Mouse (Mus musculus): ENCODE measurements around the gene Gpr75.

Gpr75 gene

DNA sequence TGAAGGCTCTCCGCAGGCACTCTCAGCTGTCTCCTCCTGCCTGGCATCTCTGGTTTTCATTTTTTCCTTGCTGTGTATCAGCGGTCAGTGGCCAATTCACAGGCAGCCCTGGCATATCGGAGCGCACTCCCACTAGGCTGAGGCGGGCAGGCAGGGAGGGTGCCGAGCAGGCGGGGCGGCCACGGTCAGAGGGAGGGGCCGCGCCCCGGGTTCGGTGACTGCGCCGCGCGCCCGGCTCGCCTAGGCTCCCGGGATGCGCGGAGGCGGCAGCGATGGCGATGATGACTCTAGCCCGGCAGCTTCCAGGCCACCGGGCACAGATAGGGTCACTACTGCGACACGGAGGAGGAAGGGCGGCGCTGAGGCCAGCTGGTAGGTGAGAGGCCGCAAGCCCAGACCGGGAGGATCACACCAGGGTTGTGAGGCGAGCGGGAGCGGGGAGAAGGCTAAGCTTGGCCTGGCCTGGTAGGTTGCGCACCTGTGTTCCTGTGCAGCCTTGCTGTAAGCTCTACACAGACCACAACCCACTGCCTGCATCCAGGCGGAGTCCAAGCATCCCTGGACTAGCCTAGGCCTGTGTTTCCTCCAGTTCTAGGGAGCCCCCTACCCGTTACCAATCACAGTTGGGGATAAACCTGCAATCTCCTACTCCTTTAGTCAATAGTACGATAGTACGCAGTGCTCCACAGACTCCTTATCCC is at the start of gene Gpr75, which contains the start of gene Asb3:
Gene Gpr75, plus strand, starts transcription at position 188 of the 701 bp plus-strand sequence.
Gene Asb3, plus strand, starts transcription at position 246 of the 701 bp plus-strand sequence.
- Histone ChIP-seq H3K36me3 (ENCODE audit: insufficient read depth, low read length) (peaks cover under 1% of the 10 kb centered on the region; the same call in 1 of the 2 replicates), H3K27me3 (ENCODE audit: insufficient read depth, low read length) (peaks cover 3% of the 10 kb centered on the region; the same call in 1 of the 2 replicates)
- TF ChIP-seq NANOG (IDR thresholded peaks at IDR 0.05; ENCODE audit: borderline replicate concordance, low read length) (no peak), POU5F1 (IDR thresholded peaks at IDR 0.05; ENCODE audit: borderline replicate concordance, low read length) (no peak), CTCF (conservative IDR thresholded peaks at IDR 0.05; ENCODE audit: low read length) (no peak)

DNA sequence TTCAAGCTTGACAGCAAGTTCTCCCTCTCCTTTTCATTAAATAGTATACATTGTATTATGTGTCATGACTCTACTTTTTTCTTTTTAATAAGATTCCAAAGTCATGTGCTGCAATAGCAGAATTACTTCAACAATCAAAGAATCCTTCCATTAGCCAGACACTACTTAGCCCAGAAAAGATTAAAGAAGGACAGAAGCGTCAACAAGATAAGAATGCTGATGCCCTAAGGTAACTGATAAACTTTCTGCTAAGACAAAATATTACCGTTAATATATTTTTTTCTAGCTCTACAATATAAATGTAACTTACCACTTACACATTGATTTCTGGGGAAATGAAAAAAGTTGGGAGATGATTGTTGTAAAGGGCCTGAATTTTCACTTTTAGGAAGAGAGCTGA is 46.4 kb upstream of the Gpr75 start:
- Histone ChIP-seq H3K27me3 (ENCODE audit: insufficient read depth, low read length) (no peaks in the 10 kb centered on the region), H3K4me3 (replicated peaks; ENCODE audit: low read length) (no peak overlapping the region), H3K9me3 (ENCODE audit: low read length) (no peaks in the 10 kb centered on the region), H3K36me3 (ENCODE audit: insufficient read depth, low read length) (peaks cover 84% of the 10 kb centered on the region), H3K4me1 (replicated peaks; ENCODE audit: low read depth, low read length) (no peaks in the 10 kb centered on the region)
- TF ChIP-seq POU5F1 (IDR thresholded peaks at IDR 0.05; ENCODE audit: borderline replicate concordance, low read length) (no peak), NANOG (IDR thresholded peaks at IDR 0.05; ENCODE audit: borderline replicate concordance, low read length) (no peak), CTCF (conservative IDR thresholded peaks at IDR 0.05; ENCODE audit: low read length) (no peak)

More for the DNA sequence above, at the start of gene Gpr75, which contains the start of gene Asb3:
- Histone ChIP-seq H3K4me1 (replicated peaks; ENCODE audit: low read depth, low read length) (peaks cover 11% of the 10 kb centered on the region; the same call in 1 of the 2 replicates), H3K9me3 (ENCODE audit: low read length) (no peaks in the 10 kb centered on the region), H3K4me3 (replicated peaks; ENCODE audit: low read length) (peak within 1 kb of the TSS; percentile 87)

DNA sequence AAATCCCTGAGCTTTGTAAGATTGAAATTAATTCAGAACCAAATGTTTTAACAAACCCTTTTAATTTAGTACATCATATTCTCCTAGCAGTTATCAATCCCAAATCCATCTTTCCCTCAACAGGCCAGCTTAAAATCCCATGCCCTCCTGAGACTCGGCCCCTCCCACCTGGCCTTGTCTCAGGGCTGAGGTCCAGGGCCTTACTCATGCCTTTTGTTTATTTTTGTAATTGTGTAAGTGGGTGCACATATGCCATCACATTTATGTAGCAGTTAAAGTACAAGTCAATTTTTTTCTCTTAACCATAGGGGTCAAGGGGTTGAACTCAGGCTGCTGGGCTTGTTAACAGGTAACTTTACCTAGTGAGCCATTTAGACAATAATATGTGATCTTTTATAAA is 40.8 kb upstream of the Gpr75 start:
- Histone ChIP-seq H3K4me3 (replicated peaks; ENCODE audit: low read length) (no peak overlapping the region), H3K9me3 (ENCODE audit: low read length) (no peaks in the 10 kb centered on the region), H3K4me1 (replicated peaks; ENCODE audit: low read depth, low read length) (no peaks in the 10 kb centered on the region), H3K36me3 (ENCODE audit: insufficient read depth, low read length) (peaks cover 75% of the 10 kb centered on the region), H3K27me3 (ENCODE audit: insufficient read depth, low read length) (no peaks in the 10 kb centered on the region)
- TF ChIP-seq POU5F1 (IDR thresholded peaks at IDR 0.05; ENCODE audit: borderline replicate concordance, low read length) (no peak), CTCF (conservative IDR thresholded peaks at IDR 0.05; ENCODE audit: low read length) (no peak), NANOG (IDR thresholded peaks at IDR 0.05; ENCODE audit: borderline replicate concordance, low read length) (no peak)

DNA sequence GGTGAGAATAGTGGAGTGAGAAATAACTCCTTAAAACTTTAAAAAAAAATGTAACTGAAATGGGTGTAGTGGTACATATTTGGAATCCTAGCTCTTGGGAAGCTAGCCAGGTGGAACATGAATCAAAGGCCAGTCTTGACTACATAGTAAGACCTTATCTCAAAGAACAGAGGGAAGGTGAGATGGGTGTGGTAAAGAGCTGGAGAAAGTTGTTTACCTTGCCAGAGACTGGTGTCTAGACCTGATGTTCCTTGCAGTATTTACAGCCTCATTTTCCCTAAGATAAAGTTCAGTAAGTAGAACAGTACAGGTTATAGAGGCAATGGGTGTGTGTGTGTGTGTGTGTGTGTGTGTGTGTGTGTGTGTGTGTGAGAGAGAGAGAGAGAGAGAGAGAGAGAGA is 12.7 kb upstream of the Gpr75 start:
- no peak for TF ChIP-seq CTCF (conservative IDR thresholded peaks at IDR 0.05; ENCODE audit: low read length)
- TF ChIP-seq NANOG (IDR thresholded peaks at IDR 0.05; ENCODE audit: borderline replicate concordance, low read length): no peak
- TF ChIP-seq POU5F1 (IDR thresholded peaks at IDR 0.05; ENCODE audit: borderline replicate concordance, low read length): no peak
- Histone ChIP-seq H3K4me1 (replicated peaks; ENCODE audit: low read depth, low read length) (no peaks in the 10 kb centered on the region), H3K4me3 (replicated peaks; ENCODE audit: low read length) (no peak overlapping the region), H3K27me3 (ENCODE audit: insufficient read depth, low read length) (no peaks in the 10 kb centered on the region), H3K36me3 (ENCODE audit: insufficient read depth, low read length) (peaks cover 59% of the 10 kb centered on the region), H3K9me3 (ENCODE audit: low read length) (no peaks in the 10 kb centered on the region)

DNA sequence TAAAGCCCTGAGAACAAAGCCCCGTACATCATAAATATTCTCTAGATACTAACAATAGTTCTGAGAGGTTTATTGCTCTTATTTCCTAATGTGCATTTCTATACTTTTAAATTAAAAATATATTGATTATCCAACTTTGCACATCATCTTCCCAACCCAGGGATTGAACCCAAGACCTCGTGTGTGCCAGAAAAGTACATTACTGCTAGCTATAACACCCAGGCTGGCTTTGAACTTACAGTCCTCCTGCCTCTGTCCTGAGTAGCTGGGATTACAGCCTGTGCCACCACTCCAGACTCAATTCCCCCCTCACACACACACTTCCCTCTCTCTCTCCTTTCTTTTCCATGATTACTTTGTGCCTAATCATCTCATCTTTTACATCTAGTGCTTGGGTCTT is 3.0 kb downstream of the Gpr75 start:
- Histone ChIP-seq H3K4me1 (replicated peaks; ENCODE audit: low read depth, low read length) (peaks cover 11% of the 10 kb centered on the region; the same call in 1 of the 2 replicates), H3K36me3 (ENCODE audit: insufficient read depth, low read length) (no peaks in the 10 kb centered on the region), H3K27me3 (ENCODE audit: insufficient read depth, low read length) (peaks cover 7% of the 10 kb centered on the region; the same call in 1 of the 2 replicates), H3K9me3 (ENCODE audit: low read length) (no peaks in the 10 kb centered on the region), H3K4me3 (replicated peaks; ENCODE audit: low read length) (no peak overlapping the region)
- no peak for TF ChIP-seq POU5F1 (IDR thresholded peaks at IDR 0.05; ENCODE audit: borderline replicate concordance, low read length)
- TF ChIP-seq NANOG (IDR thresholded peaks at IDR 0.05; ENCODE audit: borderline replicate concordance, low read length): no peak
- no peak for TF ChIP-seq CTCF (conservative IDR thresholded peaks at IDR 0.05; ENCODE audit: low read length)

DNA sequence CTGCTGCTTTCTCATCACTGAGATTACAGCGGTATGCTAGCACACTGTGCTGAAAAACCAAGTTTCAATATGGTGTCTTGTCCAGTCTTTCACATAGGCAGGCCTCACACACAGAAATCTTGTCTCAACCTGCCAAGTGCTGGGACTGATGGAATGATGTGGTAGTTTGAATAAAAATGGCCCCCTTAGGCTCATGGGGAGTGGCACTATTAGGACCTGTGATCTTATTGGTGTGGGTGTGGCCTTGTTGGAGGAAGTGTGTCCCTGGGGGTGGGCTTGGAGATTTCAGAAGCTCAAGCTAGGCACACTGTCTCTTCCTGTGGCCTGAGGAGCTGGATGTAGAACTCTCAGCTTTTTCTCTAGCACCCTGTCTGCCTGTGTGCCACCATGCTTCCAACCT is 11.0 kb downstream of the Gpr75 start:
- Histone ChIP-seq H3K36me3 (ENCODE audit: insufficient read depth, low read length) (no peaks in the 10 kb centered on the region), H3K9me3 (ENCODE audit: low read length) (peaks cover 7% of the 10 kb centered on the region; the same call in 1 of the 2 replicates), H3K4me3 (replicated peaks; ENCODE audit: low read length) (no peak overlapping the region), H3K27me3 (ENCODE audit: insufficient read depth, low read length) (0 out of 2 replicates have a peak, but pooled peaks cover 3% of the 10 kb centered on the region), H3K4me1 (replicated peaks; ENCODE audit: low read depth, low read length) (no peaks in the 10 kb centered on the region; the same call in 1 of the 2 replicates)
- no peak for TF ChIP-seq POU5F1 (IDR thresholded peaks at IDR 0.05; ENCODE audit: borderline replicate concordance, low read length)
- no peak for TF ChIP-seq NANOG (IDR thresholded peaks at IDR 0.05; ENCODE audit: borderline replicate concordance, low read length)
- TF ChIP-seq CTCF (conservative IDR thresholded peaks at IDR 0.05; ENCODE audit: low read length): no peak

DNA sequence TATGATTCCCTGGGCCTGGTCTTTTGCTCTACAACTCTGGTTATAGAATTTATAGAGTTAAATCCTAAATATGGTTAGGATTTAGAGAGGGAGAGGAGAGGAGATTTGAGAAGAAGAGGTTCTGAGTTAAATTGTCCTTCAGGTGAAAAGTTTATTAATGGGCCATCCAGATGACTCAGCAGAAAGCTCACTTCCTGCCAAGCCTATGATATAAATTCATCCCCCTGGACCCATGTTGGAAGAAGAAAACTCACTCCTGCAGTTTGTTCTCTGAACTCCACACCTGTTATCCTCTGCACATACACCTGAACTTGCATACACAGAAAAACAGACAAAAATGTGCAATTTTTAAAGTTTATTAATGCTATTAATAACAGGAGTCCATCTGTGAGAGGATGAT is 14.2 kb downstream of the Gpr75 start:
- no peaks in the 10 kb centered on the region for H3K36me3 ChIP-seq (ENCODE audit: insufficient read depth, low read length)
- peaks cover 7% of the 10 kb centered on the region; the same call in 1 of the 2 replicates for H3K9me3 ChIP-seq (ENCODE audit: low read length)
- no peaks in the 10 kb centered on the region for H3K27me3 ChIP-seq (ENCODE audit: insufficient read depth, low read length)
- TF ChIP-seq CTCF (conservative IDR thresholded peaks at IDR 0.05; ENCODE audit: low read length): no peak
- TF ChIP-seq NANOG (IDR thresholded peaks at IDR 0.05; ENCODE audit: borderline replicate concordance, low read length): no peak
- no peak for TF ChIP-seq POU5F1 (IDR thresholded peaks at IDR 0.05; ENCODE audit: borderline replicate concordance, low read length)
- H3K4me1 ChIP-seq (replicated peaks; ENCODE audit: low read depth, low read length): no peaks in the 10 kb centered on the region; the same call in 1 of the 2 replicates
- H3K4me3 ChIP-seq (replicated peaks; ENCODE audit: low read length): no peak overlapping the region

DNA sequence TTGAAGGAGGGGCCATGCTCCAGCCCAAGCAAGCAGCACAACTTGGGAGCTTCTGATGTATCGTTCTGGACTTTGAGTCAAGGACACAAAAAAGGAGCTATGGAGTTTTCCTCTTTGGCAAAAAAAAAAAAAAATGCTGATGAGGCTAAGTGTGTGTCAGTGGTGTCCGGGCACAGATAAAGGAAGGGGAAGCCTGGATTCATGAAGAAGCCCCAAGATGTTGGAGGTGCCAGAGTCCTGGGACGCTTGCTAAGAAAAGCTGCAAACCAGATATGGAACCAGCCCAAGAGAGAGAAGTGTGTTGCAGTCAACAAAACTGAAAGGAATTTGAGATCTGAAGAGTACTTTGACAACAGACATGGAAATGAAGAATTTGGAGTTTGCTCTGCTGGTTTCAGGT is 27.2 kb downstream of the Gpr75 start:
- H3K4me1 ChIP-seq (replicated peaks; ENCODE audit: low read depth, low read length): no peaks in the 10 kb centered on the region
- no peak for TF ChIP-seq CTCF (conservative IDR thresholded peaks at IDR 0.05; ENCODE audit: low read length)
- no peak for TF ChIP-seq NANOG (IDR thresholded peaks at IDR 0.05; ENCODE audit: borderline replicate concordance, low read length)
- TF ChIP-seq POU5F1 (IDR thresholded peaks at IDR 0.05; ENCODE audit: borderline replicate concordance, low read length): no peak

More for the DNA sequence above, 27.2 kb downstream of the Gpr75 start:
- Histone ChIP-seq H3K4me3 (replicated peaks; ENCODE audit: low read length) (no peak overlapping the region), H3K36me3 (ENCODE audit: insufficient read depth, low read length) (no peaks in the 10 kb centered on the region), H3K9me3 (ENCODE audit: low read length) (no peaks in the 10 kb centered on the region), H3K27me3 (ENCODE audit: insufficient read depth, low read length) (no peaks in the 10 kb centered on the region)
